Mouse (Mus musculus): Measurements from ENCODE around the gene Sec31a. TPM values are rescaled to one million over a fixed set of nuclear protein-coding genes. Genes with fewer than 3 reads are reported as not detected.

Sec31a gene
- polyA plus RNA-seq (2014; fragmentation: Nextera tagmentation; extraction: Ambion mirVana): 92.2 and 100 TPM in 2 replicates

DNA sequence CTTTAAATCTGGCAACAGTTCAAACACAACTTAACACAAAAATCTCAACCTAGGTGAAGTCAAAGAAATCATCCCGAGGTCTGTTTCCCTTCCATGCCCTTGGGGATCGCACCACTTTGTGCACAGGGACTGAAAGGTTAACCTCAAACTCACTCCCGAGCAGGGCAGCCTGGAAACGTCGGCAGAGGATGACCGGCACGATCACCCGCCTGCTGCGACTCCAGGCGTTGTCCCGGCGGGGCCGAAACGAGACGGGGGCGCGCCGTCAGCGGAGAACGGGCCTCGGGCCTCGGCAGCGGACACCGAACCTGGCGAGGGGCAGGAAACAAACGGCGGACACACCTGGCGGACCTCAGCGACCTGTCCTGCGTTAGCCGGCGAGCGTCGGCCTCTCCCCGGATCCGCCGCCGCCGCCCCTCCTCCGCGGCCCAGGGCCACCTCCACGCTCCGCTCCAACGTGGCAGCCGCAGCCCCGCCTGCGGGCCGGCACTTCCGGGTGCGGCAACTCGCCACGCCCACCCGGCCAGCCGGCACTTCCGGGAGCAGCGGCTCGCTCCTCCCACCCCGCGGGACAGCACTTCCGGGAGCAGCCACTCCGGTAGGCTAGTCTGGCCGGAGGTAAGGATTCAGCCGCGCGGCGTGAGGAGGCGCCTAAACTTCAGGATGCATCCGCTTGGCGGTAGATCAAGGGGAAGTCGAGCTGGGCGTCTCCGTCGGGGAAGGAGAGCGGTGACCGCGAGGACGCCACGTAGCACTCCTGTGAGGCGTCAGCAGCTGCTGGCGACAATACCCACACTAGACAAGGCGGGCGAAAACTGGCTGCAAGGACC lies at the start of gene Sec31a:
Gene Sec31a (minus strand): TSS at position 474 of the 830 bp plus-strand sequence.
- under 1% methylated on average over 66 of the region's 82 CpGs for WGBS
- peak within 1 kb of the TSS; percentile 78 for H3K9ac ChIP-seq (ENCODE audit: low read length)
- H3K4me1 ChIP-seq (ENCODE audit: control insufficient read depth, insufficient read depth, low read length): peaks cover 9% of the 10 kb centered on the region
- peak within 1 kb of the TSS; percentile 68 for H3K4me2 ChIP-seq
- ATAC-seq (ENCODE audit: low FRiP score) (peak; percentile 97), DNase-seq (ENCODE audit: low spot score, missing footprints) (peak; percentile 99)
- H3K27me3 ChIP-seq (ENCODE audit: control insufficient read depth, insufficient read depth, low read length): no peaks in the 10 kb centered on the region
- no peaks in the 10 kb centered on the region for H3K9me3 ChIP-seq (ENCODE audit: control insufficient read depth, low read length)
- peak within 1 kb of the TSS; percentile 82 for H3K4me3 ChIP-seq (ENCODE audit: low read depth, low read length)
- H3K27ac ChIP-seq (ENCODE audit: low read depth, low read length): peak within 1 kb of the TSS; percentile 78
- H3K36me3 ChIP-seq (ENCODE audit: control insufficient read depth, insufficient read depth, low read length): peaks cover 4% of the 10 kb centered on the region; the same call in 1 of the 2 replicates

- Histone ChIP-seq H3K9ac (ENCODE audit: low read length) (no peak overlapping the region), H3K9me3 (ENCODE audit: control insufficient read depth, low read length) (no peaks in the 10 kb centered on the region), H3K36me3 (ENCODE audit: control insufficient read depth, insufficient read depth, low read length) (peaks cover 4% of the 10 kb centered on the region), H3K4me1 (ENCODE audit: control insufficient read depth, insufficient read depth, low read length) (no peaks in the 10 kb centered on the region), H3K4me3 (ENCODE audit: low read depth, low read length) (no peak overlapping the region), H3K27me3 (ENCODE audit: control insufficient read depth, insufficient read depth, low read length) (no peaks in the 10 kb centered on the region), H3K4me2 (no peak overlapping the region), H3K27ac (ENCODE audit: low read depth, low read length) (no peak overlapping the region)
- DNase-seq (ENCODE audit: low spot score, missing footprints) (no peak), ATAC-seq (ENCODE audit: low FRiP score) (no peak)
- 89% methylated on average over 2 of the region's 2 CpGs for WGBS
Observed at GRCm38 (mm10) chr5:100462374-100462773, 46.3 kb upstream of the Sec31a start.

DNA sequence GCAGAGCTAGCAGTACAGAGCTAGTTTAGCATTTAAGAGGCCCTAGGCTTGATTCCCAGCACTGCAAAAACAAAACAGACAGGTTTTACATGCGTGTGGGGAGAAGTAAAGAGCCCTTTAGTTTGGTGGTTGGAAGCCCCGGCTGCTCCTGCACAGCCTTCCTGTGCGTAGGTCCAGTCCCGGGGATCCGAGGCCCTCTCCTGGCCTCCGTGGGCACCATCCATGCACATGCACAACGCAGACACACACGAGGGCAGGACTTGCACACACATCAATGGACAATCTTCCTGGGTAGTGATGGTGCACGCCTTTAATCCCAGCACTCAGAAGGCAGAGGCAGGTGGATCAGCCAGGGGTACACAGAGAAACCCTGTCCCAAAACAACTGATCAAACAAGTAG lies 45.5 kb upstream of the Sec31a start:
- peaks cover 4% of the 10 kb centered on the region for H3K36me3 ChIP-seq (ENCODE audit: control insufficient read depth, insufficient read depth, low read length)
- no peaks in the 10 kb centered on the region for H3K27me3 ChIP-seq (ENCODE audit: control insufficient read depth, insufficient read depth, low read length)
- H3K9me3 ChIP-seq (ENCODE audit: control insufficient read depth, low read length): no peaks in the 10 kb centered on the region
- no peak overlapping the region for H3K9ac ChIP-seq (ENCODE audit: low read length)
- H3K4me3 ChIP-seq (ENCODE audit: low read depth, low read length): no peak overlapping the region
- H3K27ac ChIP-seq (ENCODE audit: low read depth, low read length): no peak overlapping the region
- H3K4me2 ChIP-seq: no peak overlapping the region
- H3K4me1 ChIP-seq (ENCODE audit: control insufficient read depth, insufficient read depth, low read length): no peaks in the 10 kb centered on the region
- DNase-seq (ENCODE audit: low spot score, missing footprints) (peak; percentile 57), ATAC-seq (ENCODE audit: low FRiP score) (no peak)
- WGBS: 91% methylated on average over 9 of the region's 9 CpGs

GRCm38 (mm10) chr5:100459468-100459867 lies 43.4 kb upstream of the Sec31a start:
- no peaks in the 10 kb centered on the region for H3K9me3 ChIP-seq (ENCODE audit: control insufficient read depth, low read length)
- no peak overlapping the region for H3K4me2 ChIP-seq
- no peak overlapping the region for H3K4me3 ChIP-seq (ENCODE audit: low read depth, low read length)
- H3K4me1 ChIP-seq (ENCODE audit: control insufficient read depth, insufficient read depth, low read length): no peaks in the 10 kb centered on the region
- ATAC-seq (ENCODE audit: low FRiP score) (no peak), DNase-seq (ENCODE audit: low spot score, missing footprints) (peak; percentile 8)
- peaks cover 4% of the 10 kb centered on the region for H3K36me3 ChIP-seq (ENCODE audit: control insufficient read depth, insufficient read depth, low read length)
- WGBS: 93% methylated on average over 5 of the region's 5 CpGs
- no peaks in the 10 kb centered on the region for H3K27me3 ChIP-seq (ENCODE audit: control insufficient read depth, insufficient read depth, low read length)
- H3K27ac ChIP-seq (ENCODE audit: low read depth, low read length): no peak overlapping the region
- no peak overlapping the region for H3K9ac ChIP-seq (ENCODE audit: low read length)

- 79% methylated on average over 2 of the region's 2 CpGs for WGBS
- Histone ChIP-seq H3K27me3 (ENCODE audit: control insufficient read depth, insufficient read depth, low read length) (no peaks in the 10 kb centered on the region), H3K9me3 (ENCODE audit: control insufficient read depth, low read length) (no peaks in the 10 kb centered on the region), H3K4me2 (no peak overlapping the region), H3K4me3 (ENCODE audit: low read depth, low read length) (no peak overlapping the region), H3K4me1 (ENCODE audit: control insufficient read depth, insufficient read depth, low read length) (no peaks in the 10 kb centered on the region), H3K27ac (ENCODE audit: low read depth, low read length) (no peak overlapping the region), H3K9ac (ENCODE audit: low read length) (no peak overlapping the region), H3K36me3 (ENCODE audit: control insufficient read depth, insufficient read depth, low read length) (peaks cover 2% of the 10 kb centered on the region; the same call in 1 of the 2 replicates)
- DNase-seq (ENCODE audit: low spot score, missing footprints) (no peak), ATAC-seq (ENCODE audit: low FRiP score) (no peak)
Observed at GRCm38 (mm10) chr5:100451871-100452270, 35.8 kb upstream of the Sec31a start.

DNA sequence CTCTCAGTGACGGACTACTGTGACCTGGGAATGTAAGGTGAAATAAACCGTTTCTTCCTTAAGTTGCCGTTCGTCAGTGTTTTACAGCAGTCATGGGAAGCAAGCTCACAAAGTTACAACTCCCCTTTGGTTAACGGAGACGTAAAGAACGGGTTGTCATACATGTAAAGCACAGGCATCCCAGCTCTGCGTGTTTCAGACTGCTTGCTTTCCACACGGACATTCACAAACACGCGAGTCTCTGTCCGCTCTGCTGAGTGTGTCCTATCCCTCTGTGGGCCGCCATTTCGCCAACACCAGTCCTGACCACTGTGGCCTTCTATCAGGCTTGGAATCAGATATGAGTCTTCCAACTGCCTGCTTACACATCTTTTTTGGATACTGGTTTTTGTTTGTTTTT lies 22.8 kb upstream of the Sec31a start:
- ATAC-seq (ENCODE audit: low FRiP score): no peak
- no peaks in the 10 kb centered on the region for H3K9me3 ChIP-seq (ENCODE audit: control insufficient read depth, low read length)
- no peak overlapping the region for H3K9ac ChIP-seq (ENCODE audit: low read length)
- no peaks in the 10 kb centered on the region; the same call in 1 of the 2 replicates for H3K36me3 ChIP-seq (ENCODE audit: control insufficient read depth, insufficient read depth, low read length)
- H3K4me1 ChIP-seq (ENCODE audit: control insufficient read depth, insufficient read depth, low read length): no peaks in the 10 kb centered on the region
- no peaks in the 10 kb centered on the region for H3K27me3 ChIP-seq (ENCODE audit: control insufficient read depth, insufficient read depth, low read length)
- no peak overlapping the region for H3K4me3 ChIP-seq (ENCODE audit: low read depth, low read length)
- no peak overlapping the region for H3K27ac ChIP-seq (ENCODE audit: low read depth, low read length)
- H3K4me2 ChIP-seq: no peak overlapping the region
- 95% methylated on average over 14 of the region's 14 CpGs for WGBS
- peak; percentile 62 for DNase-seq (ENCODE audit: low spot score, missing footprints)

- ATAC-seq (ENCODE audit: low FRiP score) (no peak), DNase-seq (ENCODE audit: low spot score, missing footprints) (no peak)
- H3K36me3 ChIP-seq (ENCODE audit: control insufficient read depth, insufficient read depth, low read length): no peaks in the 10 kb centered on the region; the same call in 1 of the 2 replicates
- no peak overlapping the region for H3K4me2 ChIP-seq
- no peaks in the 10 kb centered on the region for H3K4me1 ChIP-seq (ENCODE audit: control insufficient read depth, insufficient read depth, low read length)
- H3K9ac ChIP-seq (ENCODE audit: low read length): no peak overlapping the region
- H3K9me3 ChIP-seq (ENCODE audit: control insufficient read depth, low read length): no peaks in the 10 kb centered on the region
- H3K27ac ChIP-seq (ENCODE audit: low read depth, low read length): no peak overlapping the region
- 95% methylated on average over 5 of the region's 5 CpGs for WGBS
- H3K27me3 ChIP-seq (ENCODE audit: control insufficient read depth, insufficient read depth, low read length): no peaks in the 10 kb centered on the region
- H3K4me3 ChIP-seq (ENCODE audit: low read depth, low read length): no peak overlapping the region
Observed at GRCm38 (mm10) chr5:100437917-100438316, 21.9 kb upstream of the Sec31a start.

GRCm38 (mm10) chr5:100437086-100437485 lies 21.1 kb upstream of the Sec31a start:
- DNase-seq (ENCODE audit: low spot score, missing footprints) (no peak), ATAC-seq (ENCODE audit: low FRiP score) (no peak)
- Histone ChIP-seq H3K4me1 (ENCODE audit: control insufficient read depth, insufficient read depth, low read length) (no peaks in the 10 kb centered on the region), H3K27me3 (ENCODE audit: control insufficient read depth, insufficient read depth, low read length) (no peaks in the 10 kb centered on the region), H3K9ac (ENCODE audit: low read length) (no peak overlapping the region), H3K4me3 (ENCODE audit: low read depth, low read length) (no peak overlapping the region), H3K27ac (ENCODE audit: low read depth, low read length) (no peak overlapping the region), H3K9me3 (ENCODE audit: control insufficient read depth, low read length) (no peaks in the 10 kb centered on the region), H3K4me2 (no peak overlapping the region), H3K36me3 (ENCODE audit: control insufficient read depth, insufficient read depth, low read length) (no peaks in the 10 kb centered on the region; the same call in 1 of the 2 replicates)
- 96% methylated on average over 4 of the region's 4 CpGs for WGBS

DNA sequence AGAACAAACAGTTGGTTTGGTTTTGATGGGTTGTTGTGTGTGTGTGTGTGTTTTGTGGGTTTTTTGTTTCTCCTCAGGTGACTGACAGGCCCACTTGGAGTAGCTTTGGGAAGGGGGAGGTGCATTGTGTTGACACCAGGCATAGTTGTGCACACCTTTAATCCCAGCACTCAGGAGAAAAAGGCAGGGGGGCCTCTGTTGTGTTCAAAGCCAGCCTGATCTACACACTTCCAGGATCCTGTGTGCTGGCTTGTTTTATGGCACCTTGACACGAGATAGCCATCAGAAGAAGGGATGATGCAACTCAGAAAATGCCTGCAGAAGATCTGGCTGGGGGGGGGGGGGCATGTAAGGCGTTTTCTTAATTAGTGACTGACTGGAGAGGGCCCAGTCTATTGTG lies 14.9 kb upstream of the Sec31a start:
- H3K27me3 ChIP-seq (ENCODE audit: control insufficient read depth, insufficient read depth, low read length): no peaks in the 10 kb centered on the region
- H3K9ac ChIP-seq (ENCODE audit: low read length): no peak overlapping the region
- no peak overlapping the region for H3K4me2 ChIP-seq
- ATAC-seq (ENCODE audit: low FRiP score) (no peak), DNase-seq (ENCODE audit: low spot score, missing footprints) (peak; percentile 51)
- H3K36me3 ChIP-seq (ENCODE audit: control insufficient read depth, insufficient read depth, low read length): peaks cover 16% of the 10 kb centered on the region
- H3K9me3 ChIP-seq (ENCODE audit: control insufficient read depth, low read length): no peaks in the 10 kb centered on the region
- peaks cover 24% of the 10 kb centered on the region for H3K4me1 ChIP-seq (ENCODE audit: control insufficient read depth, insufficient read depth, low read length)
- H3K27ac ChIP-seq (ENCODE audit: low read depth, low read length): no peak overlapping the region
- H3K4me3 ChIP-seq (ENCODE audit: low read depth, low read length): no peak overlapping the region
- WGBS: 73% methylated on average over 2 of the region's 2 CpGs

Measured in midbrain, embryonic 11.5 days (tissue).